Mouse (Mus musculus) urinary bladder, adult 2 months (tissue): ENCODE results near the gene Adgrv1. TPM values are rescaled to one million over a fixed set of nuclear protein-coding genes. Genes with fewer than 3 reads are reported as not detected.
A peak's percentile ranks its signal among the peaks of the same experiment; 100 is the strongest.

Experiments
- DNase-seq: peaks from one replicate; pipeline ENCODE4 v3.0.0; 2022; ENCODE audit warnings: low spot score
- polyA plus RNA-seq: library from polyadenylated mRNA; depleted of rRNA; stranded (reverse); fragments of >200 nt; gene quantifications from 2 replicates; pipeline ENCODE4 v1.2.3, GENCODE M21; 2012

Adgrv1 gene
- polyA plus RNA-seq, 1 experiment, result 0.23 TPM

DNA sequence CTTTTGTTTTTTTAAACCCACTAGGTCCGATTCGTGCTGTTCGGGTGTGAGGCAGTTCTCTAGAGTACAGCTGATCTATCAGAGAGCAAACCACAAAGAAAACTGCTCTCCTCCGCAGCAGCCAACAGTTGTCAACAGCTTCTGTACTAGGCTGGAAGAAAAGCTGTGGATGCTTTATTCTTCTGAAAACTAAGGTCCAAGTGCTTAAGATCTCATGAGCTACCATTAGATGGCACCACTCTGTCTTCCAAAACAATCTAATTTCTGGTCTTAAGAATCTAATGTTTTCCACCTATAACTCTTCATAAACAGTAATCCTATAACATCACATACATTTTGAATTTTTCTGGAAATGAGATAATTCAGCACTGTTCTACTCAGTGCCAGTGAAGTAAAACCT is 22.6 kb downstream of the Adgrv1 start:
- DNase-seq, result no peak

- no peak for DNase-seq
These were observed 26.0 kb downstream of the Adgrv1 start for GRCm38 (mm10) chr13:81606991-81607390.

DNA sequence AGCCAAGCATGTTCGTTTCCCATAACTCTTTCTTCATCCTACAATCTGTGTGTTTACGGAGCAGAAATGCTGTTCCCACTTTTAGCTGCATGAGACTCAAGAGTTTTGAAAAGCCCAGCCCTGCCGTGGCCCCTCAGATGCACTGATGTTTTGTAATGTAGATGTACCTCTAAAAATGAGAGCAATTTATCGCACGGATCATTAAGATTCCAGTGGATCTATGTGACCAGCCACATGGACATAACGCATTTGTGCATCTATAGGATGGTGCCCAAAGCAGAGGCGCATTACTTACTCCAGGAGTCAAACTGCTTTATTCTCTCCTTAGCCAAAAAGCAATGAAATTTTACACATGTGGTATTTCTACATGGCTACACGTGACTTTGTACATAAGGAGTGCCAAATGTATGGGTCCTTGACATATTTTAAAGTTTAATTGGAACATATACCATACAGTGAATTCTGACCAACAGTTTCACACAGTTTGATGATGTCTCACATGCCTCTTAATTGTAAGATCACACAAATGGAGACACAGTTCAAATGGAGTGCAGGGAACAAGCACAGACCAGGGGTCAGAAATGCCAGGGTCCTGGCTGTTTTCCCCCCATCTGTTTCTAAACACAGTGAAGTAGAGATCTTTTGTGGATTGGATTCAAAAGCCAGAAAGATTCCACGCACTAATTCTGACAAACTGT is 35.9 kb downstream of the Adgrv1 start:
- no peak for DNase-seq

DNA sequence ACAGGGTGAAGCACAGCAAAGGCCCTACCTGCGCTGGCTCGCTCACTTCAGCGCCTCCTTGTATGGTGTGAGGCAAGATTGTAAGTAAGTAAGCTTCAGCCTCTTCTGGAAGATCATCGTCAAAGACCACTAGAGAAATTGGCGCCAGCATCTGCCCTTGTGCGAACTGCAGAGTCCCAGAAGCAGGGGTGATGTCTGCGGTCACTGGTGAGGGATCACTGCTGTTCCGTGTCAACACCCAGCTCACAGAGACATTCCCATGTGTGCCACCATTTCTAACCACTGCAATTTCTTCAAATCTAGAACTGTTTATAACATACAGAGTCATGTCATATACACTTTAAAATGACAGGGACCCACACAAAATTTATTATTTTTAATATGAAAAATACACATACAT is 54.3 kb downstream of the Adgrv1 start:
- no peak for DNase-seq

DNA sequence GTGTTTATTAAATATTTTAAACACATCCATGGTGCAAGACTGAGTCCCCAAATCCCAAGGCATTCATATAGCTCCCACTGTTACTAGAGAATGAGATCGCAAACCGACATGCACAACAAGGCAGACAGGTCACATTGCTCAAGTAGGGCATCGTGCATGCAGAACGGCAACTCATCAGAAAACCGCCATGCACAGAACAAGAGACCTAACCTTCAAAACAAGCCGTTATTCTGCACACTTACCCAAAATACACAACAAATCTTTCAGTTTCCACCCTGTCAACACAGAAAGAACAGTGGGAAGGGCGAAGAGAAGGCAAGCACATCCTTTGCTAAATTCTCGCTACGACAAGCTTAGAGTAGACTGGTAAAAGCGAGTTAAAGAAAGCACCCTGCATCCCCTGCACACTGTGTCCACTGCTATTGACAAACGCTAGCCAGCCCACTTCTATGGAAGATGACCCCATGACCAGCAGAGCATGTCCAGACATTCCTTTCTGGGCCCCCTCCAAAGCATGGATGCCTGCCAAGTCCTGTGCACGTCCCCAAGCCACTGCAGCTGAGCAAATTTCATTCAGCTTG is 62.6 kb downstream of the Adgrv1 start:
- no peak for DNase-seq

GRCm38 (mm10) chr13:81550024-81550423 is 82.9 kb downstream of the Adgrv1 start:
- DNase-seq, result no peak

- DNase-seq, result no peak
These were observed 98.0 kb downstream of the Adgrv1 start for GRCm38 (mm10) chr13:81534916-81535315.

DNA sequence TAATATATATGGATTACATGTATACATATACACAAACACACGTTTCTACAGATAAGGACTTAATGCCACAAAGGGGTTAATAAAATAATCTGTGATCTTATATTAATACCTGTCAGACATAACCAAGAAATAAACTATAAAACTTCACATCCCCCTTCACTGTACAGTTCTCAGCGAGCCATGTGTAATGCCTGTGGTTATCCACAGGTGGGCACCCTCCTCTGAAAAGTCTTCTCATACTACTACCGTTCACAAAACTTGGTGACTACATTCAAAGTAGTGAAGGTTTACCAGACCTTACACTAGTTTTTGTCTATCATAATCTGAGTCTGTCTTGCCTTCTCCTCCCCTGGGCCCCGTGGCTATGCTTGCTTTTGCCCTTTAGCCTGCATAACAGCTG is 106.3 kb downstream of the Adgrv1 start:
- no peak for DNase-seq

DNA sequence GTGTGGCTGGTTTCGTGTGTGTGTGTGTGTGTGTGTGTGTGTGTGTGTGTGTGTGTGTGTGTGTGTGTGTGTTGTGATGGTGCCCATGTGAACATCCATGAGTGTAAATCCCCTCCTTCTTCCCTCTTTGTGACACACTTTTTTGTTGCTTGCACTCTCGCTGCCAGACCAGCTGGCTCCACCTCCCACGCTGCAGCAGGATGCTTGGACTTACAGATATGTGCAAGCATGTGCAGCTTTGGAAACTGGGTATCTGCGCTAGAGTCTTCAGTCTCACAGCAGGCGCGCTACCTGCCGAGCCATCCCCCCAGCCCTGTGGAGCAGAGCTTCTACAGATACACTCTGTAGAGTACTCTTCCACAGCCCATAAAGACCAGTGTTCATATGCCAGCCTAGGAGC is 122.8 kb downstream of the Adgrv1 start:
- no peak for DNase-seq

- no peak for DNase-seq
These were observed 135.9 kb downstream of the Adgrv1 start for GRCm38 (mm10) chr13:81497035-81497434.

DNA sequence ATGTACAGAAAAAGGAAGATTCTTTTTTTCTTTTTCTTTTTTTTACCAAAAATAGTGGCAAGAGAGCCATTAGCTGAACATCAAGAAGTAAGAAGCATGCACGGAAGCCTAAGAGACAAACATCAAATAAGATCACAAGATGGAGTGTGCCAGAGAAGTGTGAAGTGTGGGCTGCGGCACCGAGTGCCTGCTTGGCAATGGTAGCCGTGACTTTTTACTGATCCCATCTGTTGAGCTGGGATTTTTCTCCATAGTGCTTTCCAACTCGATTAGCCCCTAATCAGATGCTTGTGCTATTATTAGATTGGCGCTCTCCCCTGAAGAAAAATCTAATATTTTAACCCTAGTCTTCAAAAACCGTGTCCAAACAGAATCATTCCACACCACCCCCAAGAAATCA is 141.0 kb downstream of the Adgrv1 start:
- DNase-seq, result no peak

DNA sequence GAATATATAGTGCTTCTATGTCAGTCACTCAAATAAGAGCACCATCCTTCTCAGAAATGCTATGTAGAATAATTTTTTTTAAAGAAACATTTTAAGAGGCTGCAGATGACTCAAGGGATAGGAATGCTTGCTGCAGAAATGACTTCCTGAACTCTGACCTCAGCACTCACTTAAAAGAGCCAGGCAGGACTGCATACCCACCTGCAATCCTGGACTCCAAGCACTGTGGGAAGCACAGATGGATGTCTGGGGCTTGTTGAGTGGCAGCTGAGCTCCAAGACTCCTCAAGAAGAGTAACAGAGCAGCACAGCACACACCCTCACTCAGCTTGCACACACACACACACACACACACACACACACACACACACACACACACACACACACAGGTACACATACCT is 146.0 kb downstream of the Adgrv1 start:
- DNase-seq, result no peak

GRCm38 (mm10) chr13:81473750-81474149 is 159.2 kb downstream of the Adgrv1 start:
- no peak for DNase-seq

DNA sequence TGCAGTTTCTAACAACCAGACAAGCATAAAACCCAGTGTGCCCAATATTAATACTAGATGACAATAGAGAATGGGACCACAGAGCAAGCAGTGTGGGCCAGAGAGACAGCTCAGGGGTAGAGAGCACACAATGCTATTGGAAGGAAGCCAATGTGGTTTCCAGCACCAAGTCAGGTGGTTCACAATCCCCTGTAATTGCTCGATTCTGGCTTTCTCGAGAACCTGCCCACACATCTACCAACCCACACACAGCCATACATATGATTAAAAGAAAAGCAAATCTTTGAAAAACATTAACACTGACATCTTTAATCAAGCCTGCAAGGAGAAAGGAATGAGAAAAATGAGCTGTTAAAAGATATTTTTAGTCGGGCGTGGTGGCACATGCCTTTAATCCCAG is 166.3 kb downstream of the Adgrv1 start:
- DNase-seq, result no peak

DNA sequence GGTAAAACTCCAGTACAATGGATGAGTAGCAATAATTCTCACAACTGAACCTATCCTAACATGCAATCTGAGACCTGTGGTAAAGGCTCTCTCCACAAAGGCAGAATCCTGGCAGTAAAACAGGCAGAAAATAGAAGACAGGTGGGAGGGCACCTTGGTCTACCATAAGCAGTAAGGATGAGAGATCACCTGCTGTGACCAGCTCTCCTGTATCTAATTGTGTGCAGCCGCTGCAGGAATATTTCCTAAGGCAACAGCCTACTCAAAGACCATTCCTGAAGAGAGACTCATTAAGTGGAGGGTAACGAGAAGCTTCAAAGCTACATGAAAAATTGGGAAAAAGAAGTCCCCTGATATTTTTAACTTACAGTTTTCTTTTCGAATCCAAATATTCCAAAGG is 167.2 kb downstream of the Adgrv1 start:
- DNase-seq, result no peak

GRCm38 (mm10) chr13:81449630-81450029 is 183.3 kb downstream of the Adgrv1 start:
- DNase-seq, result no peak

DNA sequence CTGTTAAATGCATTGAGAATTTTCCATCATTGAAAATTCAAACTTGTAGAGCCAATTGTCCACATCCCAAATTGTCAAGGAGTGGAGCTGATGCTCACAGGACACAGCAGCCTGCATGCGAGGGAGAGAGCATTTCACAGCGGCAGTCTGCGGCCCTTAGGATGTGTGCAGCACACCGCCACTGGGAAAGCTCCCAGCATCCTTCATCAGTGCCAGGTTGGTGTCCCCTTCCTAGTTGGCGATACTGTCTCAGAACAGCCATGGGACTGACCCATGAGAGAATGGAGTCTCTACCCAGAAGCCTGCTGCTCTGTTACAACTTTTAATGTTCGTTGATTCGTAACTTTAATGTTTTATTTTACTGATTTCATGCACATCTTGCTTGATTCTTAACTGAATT is 183.8 kb downstream of the Adgrv1 start:
- no peak for DNase-seq

DNA sequence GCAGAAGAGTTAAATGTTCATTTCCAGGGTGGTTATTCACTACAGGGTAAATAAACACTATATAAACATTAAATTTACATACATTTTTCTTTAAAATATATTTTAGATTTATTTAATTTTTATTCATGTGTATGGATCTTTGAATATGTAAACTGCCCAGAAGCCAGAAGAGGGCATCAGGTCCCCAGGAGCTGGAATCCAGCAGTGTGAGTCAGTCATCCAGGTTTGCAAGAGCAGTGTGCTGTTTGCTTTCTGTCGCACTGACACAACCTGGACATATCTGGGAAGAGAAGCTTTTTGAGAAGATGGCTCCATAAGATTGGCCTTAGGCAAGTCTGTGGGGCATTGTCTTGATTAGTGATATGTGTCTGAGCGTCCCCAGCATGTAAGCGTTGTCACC is 191.5 kb downstream of the Adgrv1 start:
- DNase-seq, result no peak

DNA sequence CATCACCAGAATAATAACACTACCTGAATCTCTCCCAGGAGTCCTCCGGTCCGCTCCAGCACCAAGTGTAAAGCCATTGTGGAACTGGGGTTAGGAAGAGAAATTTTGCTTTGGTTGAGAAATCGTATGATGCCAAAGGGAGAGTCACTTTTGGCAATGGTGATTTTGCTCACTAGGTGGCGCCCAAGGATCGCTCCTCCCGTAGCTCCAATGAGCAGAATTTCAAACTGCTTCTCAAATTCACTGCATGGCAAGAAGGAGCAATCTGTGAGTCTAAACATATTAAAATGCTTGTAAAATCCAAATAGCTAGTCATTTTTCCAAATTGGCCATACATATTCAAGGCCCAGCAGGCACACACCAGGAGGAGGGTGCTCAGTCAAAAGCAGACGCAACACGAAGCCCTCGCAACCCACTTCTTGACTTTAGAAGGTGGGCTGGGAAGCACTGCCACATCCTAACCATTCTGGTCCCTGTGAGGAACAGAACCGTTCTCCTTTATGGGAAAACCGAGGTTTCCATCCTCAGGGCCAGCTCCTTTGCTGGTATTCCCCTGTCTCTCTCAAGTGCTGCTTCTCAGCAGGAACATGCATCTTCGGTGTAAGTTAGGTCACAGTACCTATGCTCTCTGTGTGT is 193.4 kb downstream of the Adgrv1 start:
- DNase-seq, result peak; percentile 51

GRCm38 (mm10) chr13:81437088-81437487 is 195.9 kb downstream of the Adgrv1 start:
- DNase-seq, result no peak

DNA sequence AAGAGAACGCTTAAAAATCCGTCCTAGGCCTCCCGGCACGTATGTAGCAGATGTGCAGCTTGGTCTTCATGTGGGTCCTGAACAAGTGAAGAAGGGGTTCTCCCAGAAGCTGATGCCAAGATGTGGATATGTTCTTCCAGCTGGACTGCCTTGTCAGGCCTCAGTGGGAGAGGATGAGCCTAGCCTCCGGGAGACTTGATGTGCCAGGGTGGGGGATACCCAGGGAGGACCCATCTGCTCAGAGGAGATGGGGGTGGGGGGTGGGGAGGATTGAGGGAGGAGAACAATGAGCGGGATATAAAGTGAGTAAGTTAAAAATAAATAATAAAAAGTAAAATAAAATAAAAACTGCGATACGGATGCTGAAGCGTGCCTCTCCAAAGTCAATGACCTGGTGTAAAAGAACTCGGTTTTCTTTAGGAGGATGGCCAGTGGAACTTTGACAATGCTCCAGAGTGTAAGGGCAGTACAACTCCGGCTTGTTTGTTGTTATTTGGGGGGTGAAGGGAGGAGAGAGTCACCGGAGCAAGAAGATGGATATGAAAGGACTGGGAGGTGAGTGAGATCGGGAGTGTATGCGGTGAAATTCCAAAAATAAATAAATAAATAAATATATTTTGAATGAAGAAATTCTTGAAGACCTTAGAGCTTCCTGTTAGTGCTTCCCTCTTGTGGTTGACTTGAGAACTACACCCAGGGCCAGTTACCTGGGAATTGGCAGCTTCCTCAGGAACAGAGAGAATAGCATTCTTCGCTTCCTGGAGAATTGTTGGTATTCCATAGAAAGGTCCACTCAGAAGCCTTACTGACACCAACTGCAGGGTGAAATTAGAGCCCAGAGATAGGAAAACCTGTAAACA is 205.8 kb downstream of the Adgrv1 start:
- DNase-seq, result no peak

- no peak for DNase-seq
These were observed 207.8 kb downstream of the Adgrv1 start for GRCm38 (mm10) chr13:81425111-81425510.
